Mouse (Mus musculus): ENCODE measurements around the gene Ogt.

Ogt gene

GRCm38 (mm10) chrX:101732644-101733043, 92.8 kb downstream of the Ogt start:
- in situ Hi-C loops (cut with MboI; ENCODE audit: low pct_unique_long_range_greater_than_20kb in 1 of 2, low sequenced_read_pairs in 2 of 2, unreplicated experiment in 1 of 2) = no loop called here

DNA sequence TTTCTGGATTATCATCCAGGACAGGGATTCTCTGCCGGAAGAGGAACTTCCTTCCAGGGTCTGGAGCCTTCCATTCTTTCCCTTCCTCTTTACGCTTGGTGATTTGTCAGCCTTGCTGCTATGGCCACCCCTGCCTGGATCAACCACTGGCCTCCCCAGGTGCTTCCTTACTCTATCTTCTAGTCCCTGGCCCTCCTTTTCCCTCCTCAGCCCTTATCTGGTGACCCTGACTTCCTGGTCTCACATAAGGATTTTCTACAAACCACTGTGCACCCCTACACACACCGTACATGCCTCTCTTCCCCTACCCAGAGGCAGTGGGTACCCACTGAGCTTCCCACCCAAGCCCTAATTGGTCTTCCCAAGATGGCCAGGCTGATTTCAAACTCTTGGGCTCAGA, 93.4 kb downstream of the Ogt start:
- in situ Hi-C loops (cut with MboI; ENCODE audit: low pct_unique_long_range_greater_than_20kb in 1 of 2, low sequenced_read_pairs in 2 of 2, unreplicated experiment in 1 of 2) = no loop called here

- in situ Hi-C loops (cut with MboI; ENCODE audit: low pct_unique_long_range_greater_than_20kb in 1 of 2, low sequenced_read_pairs in 2 of 2, unreplicated experiment in 1 of 2) = no loop called here
These were observed 94.0 kb downstream of the Ogt start, which contains the start of gene Cxcr3 for GRCm38 (mm10) chrX:101733828-101734319. TSS of gene Cxcr3 (minus strand) at chrX:101734269.
